17 mouse cellular contexts compared by ENCODE assay signal in genomic region chr6:100576171-100576570, GRCm38 (mm10).
DNase-seq lines count a peak whose midpoint lies in the region; ATAC-seq and TF ChIP-seq lines count a peak whose summit lies in the region.
"Had no signal": no experiment of that assay in that cellular context is flagged by ENCODE, and none has a peak within 500 bp of the region (broad histone marks: within the 10 kb centered on the region; RNA-seq: fewer than 3 reads in every experiment).

No protein-coding gene starts in this region.

- no peaks in the 10 kb centered on the region for H3K9me3 ChIP-seq in limb, embryonic 11.5 days (ENCODE audit: control insufficient read depth, low read length)
- H3K9me3 ChIP-seq: kidney, embryonic 15.5 days; liver, embryonic 13.5 days had no signal

- H3K4me1 ChIP-seq in spleen, adult 2 months (ENCODE audit: control insufficient read depth, insufficient read depth, insufficient read length), result peaks cover 4% of the 10 kb centered on the region
- H3K4me1 ChIP-seq in limb, embryonic 11.5 days (ENCODE audit: control insufficient read depth, insufficient read depth, low read length), result peaks cover 9% of the 10 kb centered on the region; the same call in 1 of the 2 replicates
- no peaks in the 10 kb centered on the region for H3K4me1 ChIP-seq in cerebellum, adult 2 months (ENCODE audit: control insufficient read depth, insufficient read depth, low read length)
- H3K4me1 ChIP-seq: kidney, embryonic 15.5 days; liver, embryonic 13.5 days had no signal

- intact Hi-C loops in gastrocnemius, adult 2 months (cut with DNase I), result no loop called here

- no peaks in the 10 kb centered on the region for H3K27me3 ChIP-seq in spleen, adult 2 months (ENCODE audit: control insufficient read depth, insufficient read depth, low read length)
- H3K27me3 ChIP-seq in limb, embryonic 11.5 days (ENCODE audit: control insufficient read depth, insufficient read depth, low read length), result no peaks in the 10 kb centered on the region
- no peaks in the 10 kb centered on the region for H3K27me3 ChIP-seq in splenic B cell, adult 2 months (ENCODE audit: control insufficient read depth, insufficient read depth, low read length, poor library complexity, severe bottlenecking)
- no peaks in the 10 kb centered on the region for H3K27me3 ChIP-seq in cerebellum, adult 2 months (ENCODE audit: control insufficient read depth, insufficient read depth, low read length)
- H3K27me3 ChIP-seq: kidney, embryonic 15.5 days; liver, embryonic 13.5 days had no signal

- H3K27ac ChIP-seq in spleen, adult 2 months (ENCODE audit: insufficient read depth, low read length), result no peak overlapping the region
- no peak overlapping the region for H3K27ac ChIP-seq in limb, embryonic 11.5 days (replicated peaks; ENCODE audit: low read depth, low read length)
- H3K27ac ChIP-seq in cerebellum, adult 2 months (ENCODE audit: insufficient read depth, low read length), result no peak overlapping the region
- no peak overlapping the region for H3K27ac ChIP-seq in gastrocnemius, adult 2 months
- H3K27ac ChIP-seq: heart, adult 2 months; hindbrain, embryonic 14.5 days; kidney, embryonic 15.5 days; liver, embryonic 13.5 days had no signal

- peak; percentile 74 for ATAC-seq in limb, embryonic 11.5 days (ENCODE audit: insufficient number of reproducible peaks, low FRiP score, low TSS enrichment, low read depth)
- ATAC-seq: forebrain, postnatal 0 days; midbrain, embryonic 16.5 days had no signal

- TF ChIP-seq CTCF in spleen, adult 2 months (IDR thresholded peaks at IDR 0.05; ENCODE audit: extremely low read depth, insufficient read depth, insufficient read length, insufficient replicate concordance), result no peak
- TF ChIP-seq CTCF in cerebellum, adult 2 months (IDR thresholded peaks at IDR 0.05; ENCODE audit: borderline replicate concordance, insufficient read depth, low read depth, low read length), result no peak
- no peak for TF ChIP-seq CTCF in gastrocnemius, adult 2 months (IDR thresholded peaks at IDR 0.05)

- no peak overlapping the region for H3K9ac ChIP-seq in limb, embryonic 11.5 days (ENCODE audit: low read length)
- H3K9ac ChIP-seq: forebrain, postnatal 0 days; hindbrain, embryonic 14.5 days; kidney, embryonic 15.5 days; liver, embryonic 13.5 days had no signal

- no peak for TF ChIP-seq POLR2A in spleen, adult 2 months (IDR thresholded peaks at IDR 0.05; ENCODE audit: low read depth, low read length)
- no peak for TF ChIP-seq POLR2A in cerebellum, adult 2 months (IDR thresholded peaks at IDR 0.05; ENCODE audit: borderline replicate concordance, insufficient read depth, low read length)

- no peak overlapping the region for H3K4me2 ChIP-seq in limb, embryonic 11.5 days (ENCODE audit: low read depth, severe bottlenecking)
- H3K4me2 ChIP-seq: hindbrain, embryonic 14.5 days; kidney, embryonic 15.5 days; liver, embryonic 13.5 days had no signal

- peaks cover 5% of the 10 kb centered on the region for H3K36me3 ChIP-seq in spleen, adult 2 months (ENCODE audit: control insufficient read depth, insufficient read depth, low read length)
- no peaks in the 10 kb centered on the region for H3K36me3 ChIP-seq in limb, embryonic 11.5 days (ENCODE audit: control insufficient read depth, insufficient read depth, low read length)
- H3K36me3 ChIP-seq in splenic B cell, adult 2 months (ENCODE audit: control insufficient read depth, insufficient read depth, low read length, poor library complexity, severe bottlenecking), result no peaks in the 10 kb centered on the region

- peak; percentile 3 to 12 for DNase-seq in spleen, adult 2 months (ENCODE audit: low read depth in 1 of 2, low spot score in 2 of 2)
- DNase-seq in spleen, postnatal 14 days (ENCODE audit: low spot score in 2 of 2), result no peak
- peak; percentile 49 for DNase-seq in embryo, embryonic 11 days
- peak; percentile 83 for DNase-seq in limb, embryonic 11.5 days (ENCODE audit: low spot score)
- DNase-seq in splenic B cell, adult 2 months (ENCODE audit: low read depth, low spot score), result peak; percentile 44
- DNase-seq in cerebellum, adult 2 months, result no peak
- DNase-seq in adrenal gland, postnatal 14 days, result no peak
- no peak for DNase-seq in gastrocnemius, adult 2 months
- DNase-seq: adrenal gland, adult 2 months; cerebellum, postnatal 25 days; forebrain, postnatal 0 days; heart, adult 2 months; layer of hippocampus, postnatal 36 days; liver, embryonic 13.5 days had no signal

- 21% methylated on average over 6 of the region's 6 CpGs for WGBS in spleen, adult 2 months
- WGBS in limb, embryonic 11.5 days, result 3% methylated on average over 6 of the region's 6 CpGs
- WGBS in cerebellum, adult 2 months, result 91% methylated on average over 6 of the region's 6 CpGs

- no peak overlapping the region for H3K4me3 ChIP-seq in spleen, adult 2 months (ENCODE audit: extremely low read depth, insufficient read depth, insufficient read length)
- no peak overlapping the region for H3K4me3 ChIP-seq in limb, embryonic 11.5 days (ENCODE audit: low read depth, low read length)
- no peak overlapping the region for H3K4me3 ChIP-seq in cerebellum, adult 2 months (replicated peaks; ENCODE audit: insufficient read depth, low read depth, low read length)
- H3K4me3 ChIP-seq in gastrocnemius, adult 2 months, result no peak overlapping the region
- H3K4me3 ChIP-seq: heart, adult 2 months; kidney, embryonic 15.5 days; liver, embryonic 13.5 days had no signal

Comparison
In these comparisons a context has a peak if more than half of its experiments do, and no peak if none do; other contexts are left out.
1. DNase-seq: peak in spleen, adult 2 months (2 of 2), embryo, embryonic 11 days (single experiment), limb, embryonic 11.5 days (single experiment) and splenic B cell, adult 2 months (single experiment); none in spleen, postnatal 14 days (0 of 2), cerebellum, adult 2 months (0 of 2), adrenal gland, postnatal 14 days (single experiment) and gastrocnemius, adult 2 months (single experiment).